Mouse (Mus musculus): Measurements from ENCODE around the gene Txndc11.

DNA sequence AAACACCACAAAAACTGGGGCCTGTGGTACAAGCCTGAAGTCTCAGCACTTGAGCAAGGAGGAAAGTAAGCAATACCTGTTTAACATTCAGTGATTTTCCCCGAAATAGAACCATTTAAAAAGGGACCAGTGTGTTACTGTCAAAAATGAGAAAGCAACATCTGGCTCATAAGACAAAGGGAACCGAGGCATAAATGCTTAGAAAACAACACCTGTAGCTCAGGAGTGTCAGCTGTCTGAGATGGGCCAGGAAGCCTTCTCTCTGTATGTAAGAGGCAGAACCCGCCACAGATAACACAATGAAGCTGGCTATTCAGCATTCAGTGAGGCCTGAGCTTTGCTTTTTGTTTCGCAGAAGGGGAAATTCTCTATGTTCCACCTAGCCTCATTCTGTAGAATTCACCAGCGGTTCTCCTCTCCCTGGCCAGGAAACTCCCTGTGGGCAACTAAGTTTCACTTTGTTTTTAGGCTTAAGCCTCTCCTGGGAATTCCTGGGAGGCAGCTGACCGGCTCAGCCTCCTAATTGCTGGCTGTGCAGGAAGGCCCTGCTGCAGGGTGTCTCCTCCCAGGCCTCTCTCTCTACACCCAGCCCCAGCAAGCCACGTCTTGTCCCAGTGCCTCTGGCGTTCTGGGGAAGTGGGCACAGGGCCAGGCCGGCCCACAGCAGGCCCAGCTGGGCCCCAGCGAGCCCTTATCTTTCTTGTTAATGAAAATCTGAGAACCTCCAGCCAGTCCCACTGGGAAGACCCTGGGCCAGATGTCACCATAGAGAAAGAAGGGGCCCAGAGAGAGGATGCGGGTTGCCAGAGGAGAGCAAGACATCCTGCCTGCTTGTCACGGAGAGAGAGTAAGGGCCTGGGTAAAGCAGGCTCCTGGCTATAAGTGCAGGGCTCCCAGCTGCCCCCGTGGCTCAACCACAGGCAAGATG lies 71.4 kb downstream of the Txndc11 start:
- TF ChIP-seq CTCF (IDR thresholded peaks at IDR 0.05; ENCODE audit: low read depth) (no peak), EP300 (IDR thresholded peaks at IDR 0.05; ENCODE audit: low read depth) (no peak)

All from liver, embryonic 14.5 days (tissue).